Mouse (Mus musculus) small intestine, adult 2 months (tissue): Measurements from ENCODE around the gene Fadd.

Source experiments
- CTCF ChIP-seq: fragments of 200-500 bp; IDR thresholded peaks from 2 replicates; pipeline ENCODE4 v1.5.1; 2012; ENCODE audit warnings: low read depth, mild to moderate bottlenecking, control low read depth, inconsistent platforms, low read length, moderate library complexity, mixed read lengths; ENCODE audit not compliant: insufficient replicate concordance, insufficient read length; ENCODE audit errors: extremely low read depth
- POLR2A ChIP-seq: fragments of 200-500 bp; IDR thresholded peaks from 2 replicates; pipeline ENCODE4 v1.6.1; 2012; ENCODE audit warnings: low read depth, mild to moderate bottlenecking, control low read depth, inconsistent platforms, low read length, moderate library complexity

- peak; percentile 97 for TF ChIP-seq CTCF
- TF ChIP-seq POLR2A: no peak
These were observed 3.4 kb upstream of the Fadd start for GRCm38 (mm10) chr7:144585648-144586047.
